Mouse (Mus musculus) spleen, adult 2 months (tissue): Measurements from ENCODE around the gene C5ar1.

Experiments
- CTCF ChIP-seq: fragments of 200-500 bp; IDR thresholded peaks from 2 replicates; pipeline ENCODE4 v1.5.1; 2011; ENCODE audit warnings: mild to moderate bottlenecking, inconsistent platforms; ENCODE audit not compliant: insufficient read depth, insufficient read length, insufficient replicate concordance; ENCODE audit errors: extremely low read depth
- POLR2A ChIP-seq: fragments of 200-500 bp; IDR thresholded peaks from 2 replicates; pipeline ENCODE4 v1.6.1; 2011; ENCODE audit warnings: low read depth, low read length, inconsistent platforms

GRCm38 (mm10) chr7:16208781-16209665 is 50.3 kb downstream of the C5ar1 start:
- TF ChIP-seq CTCF (no peak), POLR2A (no peak)
